Mouse (Mus musculus) heart, adult 2 months (tissue): ENCODE measurements around the gene Sp1. TPM values are rescaled to one million over a fixed set of nuclear protein-coding genes. Genes with fewer than 3 reads are reported as not detected.

ENCODE experiments used
- DNase-seq, 2 experiments: peaks; one replicate each; pipeline ENCODE4 v3.0.0; 2021
- H3K27ac ChIP-seq: fragments of 200-600 bp; 2 replicates; pipeline ENCODE4 v1.8.1; 2022
- H3K27me3 ChIP-seq: fragments of 200-500 bp; 2 replicates; pipeline ENCODE4 v1.6.1; 2012; ENCODE audit warnings: mild to moderate bottlenecking, low read length, inconsistent platforms, mixed read lengths; ENCODE audit not compliant: control insufficient read depth, insufficient read depth
- H3K36me3 ChIP-seq: fragments of 200-500 bp; 2 replicates; pipeline ENCODE4 v1.6.1; 2012; ENCODE audit warnings: low read length, inconsistent platforms; ENCODE audit not compliant: control insufficient read depth, insufficient read depth
- H3K4me1 ChIP-seq: fragments of 200-500 bp; 2 replicates; pipeline ENCODE4 v1.6.1; 2011; ENCODE audit warnings: low read length; ENCODE audit not compliant: control insufficient read depth, insufficient read depth
- H3K4me3 ChIP-seq: fragments of 200-600 bp; 2 replicates; pipeline ENCODE4 v1.8.1; 2022
- H3K79me2 ChIP-seq: fragments of 200-500 bp; replicated peaks from 2 replicates; pipeline ENCODE4 v1.6.1; 2012; ENCODE audit warnings: mild to moderate bottlenecking, inconsistent platforms, low read length, moderate library complexity, mixed read lengths; ENCODE audit not compliant: control insufficient read depth, insufficient read depth
- H3K9ac ChIP-seq: fragments of 200-500 bp; 2 replicates; pipeline ENCODE4 v1.6.1; 2012; ENCODE audit warnings: low read depth, mild to moderate bottlenecking, control low read depth, inconsistent platforms, low read length, mixed read lengths
- CTCF ChIP-seq: fragments of 200-600 bp; IDR thresholded peaks from 2 replicates; pipeline ENCODE4 v1.8.1; 2022; ENCODE audit warnings: antibody characterized with exemption, mild to moderate bottlenecking, moderate library complexity
- EP300 ChIP-seq: fragments of 200-500 bp; IDR thresholded peaks from 2 replicates; pipeline ENCODE4 v1.6.1; 2011; ENCODE audit warnings: low read depth, low read length, control low read depth; ENCODE audit not compliant: insufficient read depth
- POLR2A ChIP-seq: fragments of 200-500 bp; IDR thresholded peaks from 2 replicates; pipeline ENCODE4 v1.6.1; 2011; ENCODE audit warnings: mild to moderate bottlenecking, low read depth, low read length, control low read depth; ENCODE audit not compliant: insufficient read depth
- WGBS: fragments of 180-500 bp; shearing (Covaris S2); methylation state at CpG from one replicate; pipeline ENCODE4 v1.1.7; 2018; 5-methylcytosine and 5-hydroxymethylcytosine counted together
- intact Hi-C: fragments of 180-260 bp; cut with DNase I; formaldehyde crosslinking; loops from one replicate; pipeline ENCODE4 v1.15.1; 2025
- polyA plus RNA-seq: library from polyadenylated mRNA; depleted of rRNA; stranded (reverse); fragments of >200 nt; gene quantifications from 2 replicates; pipeline ENCODE4 v1.2.3, GENCODE M21; 2012
- total RNA-seq, 2 experiments: library from RNA; stranded (reverse); gene quantifications; 2 replicates each; pipeline ENCODE4 v1.2.3; 2021

Gene Sp1
- total and polyA plus RNA-seq, 3 experiments, result 9.6 to 41.5 (median 36.5) TPM

DNA sequence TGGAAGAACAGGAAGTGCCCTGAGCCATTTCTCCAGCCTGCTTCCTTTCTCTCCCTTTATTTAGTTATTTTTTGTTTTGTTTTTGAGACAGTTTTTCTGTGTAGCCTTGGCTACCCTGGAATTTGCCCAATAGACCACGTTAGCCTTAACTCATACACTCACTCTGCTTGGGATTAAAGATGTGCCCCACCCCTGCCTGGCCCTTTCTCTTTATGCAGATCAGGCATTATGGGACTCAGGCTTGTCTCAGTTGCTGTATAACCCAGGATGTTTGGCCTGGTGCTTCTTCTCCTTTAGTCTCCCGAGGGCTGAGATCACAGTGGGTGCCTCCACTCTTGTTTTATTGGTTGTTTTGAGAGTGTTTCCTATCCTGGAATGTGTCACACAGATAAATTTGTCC is 13.4 kb upstream of the Sp1 start:
- intact Hi-C loops, result no loop called here

DNA sequence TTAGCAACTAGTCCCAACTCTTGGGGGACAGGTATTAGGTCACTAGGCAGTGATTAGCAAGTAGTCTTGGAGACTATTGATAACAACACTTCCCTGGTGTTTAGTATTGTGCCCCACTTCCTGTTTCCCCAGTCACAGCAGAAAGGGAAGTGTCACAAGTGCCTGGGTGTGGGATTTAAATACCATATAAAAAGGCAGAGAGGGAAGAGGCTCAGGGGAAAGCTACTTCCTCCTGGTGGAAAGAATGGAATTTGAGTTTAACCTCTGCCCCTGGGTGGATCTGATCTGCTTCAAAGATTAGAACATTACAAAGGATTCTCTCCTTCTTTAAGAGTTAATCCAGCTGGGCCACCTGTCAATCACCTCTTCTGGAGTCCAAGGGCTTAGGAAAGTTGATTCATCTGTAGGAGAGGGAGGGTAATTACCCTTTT is 12.3 kb upstream of the Sp1 start:
- no peak overlapping the region for H3K4me3 ChIP-seq
- DNase-seq, result peak in 1 of 2 experiments; percentile 48
- TF ChIP-seq POLR2A (no peak), CTCF (no peak; the same call in 1 of the 2 replicates), EP300 (no peak)
- H3K27ac ChIP-seq, result peak overlapping the region; percentile 79
- no peak overlapping the region for H3K9ac ChIP-seq
- H3K27me3 ChIP-seq, result no peaks in the 10 kb centered on the region
- no peaks in the 10 kb centered on the region for H3K79me2 ChIP-seq
- peaks cover 12% of the 10 kb centered on the region for H3K4me1 ChIP-seq
- peaks cover 6% of the 10 kb centered on the region; the same call in 1 of the 2 replicates for H3K36me3 ChIP-seq
- intact Hi-C loops, result no loop called here

More for the DNA sequence above, 13.4 kb upstream of the Sp1 start:
- Histone ChIP-seq H3K36me3 (peaks cover 6% of the 10 kb centered on the region; the same call in 1 of the 2 replicates), H3K9ac (no peak overlapping the region), H3K4me3 (no peak overlapping the region), H3K27ac (peak overlapping the region; percentile 79), H3K4me1 (peaks cover 11% of the 10 kb centered on the region), H3K79me2 (no peaks in the 10 kb centered on the region), H3K27me3 (no peaks in the 10 kb centered on the region)
- 18% methylated on average over 2 of the region's 2 CpGs for WGBS
- DNase-seq, result no peak
- TF ChIP-seq POLR2A (no peak), EP300 (no peak), CTCF (no peak)

DNA sequence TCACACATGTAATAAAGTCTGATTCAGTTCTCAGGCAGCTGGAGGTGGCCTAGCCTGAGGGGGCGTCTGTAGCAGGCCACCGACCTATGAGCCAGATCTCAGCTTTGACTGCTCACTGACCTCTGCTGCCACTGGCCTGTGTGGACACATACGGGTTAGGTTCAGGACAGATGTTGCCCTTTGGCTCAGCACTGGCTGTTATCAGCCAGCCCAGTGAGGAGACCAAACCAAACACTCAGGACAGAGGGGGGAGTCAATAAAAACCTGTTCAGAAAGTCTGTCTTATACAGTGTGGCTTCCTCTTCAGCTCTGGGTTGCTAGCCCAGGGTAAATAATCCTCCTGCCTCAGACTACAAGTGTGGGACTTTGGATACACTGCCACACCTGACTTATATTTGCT is 10.9 kb upstream of the Sp1 start:
- H3K4me3 ChIP-seq, result no peak overlapping the region
- 24% methylated on average over 3 of the region's 3 CpGs for WGBS
- DNase-seq, result peak in 1 of 2 experiments; percentile 39

GRCm38 (mm10) chr15:102398629-102399028 is 7.3 kb upstream of the Sp1 start:
- WGBS, result 43% methylated on average over 5 of the region's 5 CpGs
- no peaks in the 10 kb centered on the region for H3K79me2 ChIP-seq
- intact Hi-C loops, result no loop called here
- peak overlapping the region; percentile 99 for H3K27ac ChIP-seq
- H3K9ac ChIP-seq, result no peak overlapping the region
- H3K4me1 ChIP-seq, result peaks cover 13% of the 10 kb centered on the region
- TF ChIP-seq EP300 (no peak), CTCF (no peak), POLR2A (no peak)
- DNase-seq, result no peak
- H3K4me3 ChIP-seq, result peak overlapping the region; percentile 57
- H3K36me3 ChIP-seq, result peaks cover 10% of the 10 kb centered on the region; the same call in 1 of the 2 replicates
- H3K27me3 ChIP-seq, result no peaks in the 10 kb centered on the region

More for the DNA sequence above, 10.9 kb upstream of the Sp1 start:
- H3K4me1 ChIP-seq, result peaks cover 13% of the 10 kb centered on the region
- peaks cover 6% of the 10 kb centered on the region; the same call in 1 of the 2 replicates for H3K36me3 ChIP-seq
- no peak for TF ChIP-seq CTCF
- no peak for TF ChIP-seq POLR2A
- TF ChIP-seq EP300, result no peak
- intact Hi-C loops, result no loop called here
- peak overlapping the region; percentile 11; the same call in 1 of the 2 replicates for H3K9ac ChIP-seq
- H3K27ac ChIP-seq, result peak overlapping the region; percentile 79
- H3K27me3 ChIP-seq, result no peaks in the 10 kb centered on the region
- no peaks in the 10 kb centered on the region for H3K79me2 ChIP-seq

GRCm38 (mm10) chr15:102399229-102400221 is 6.4 kb upstream of the Sp1 start:
- H3K27ac ChIP-seq, result peak overlapping the region; percentile 99
- TF ChIP-seq CTCF (no peak), EP300 (peak; percentile 84; the same call in 1 of the 2 replicates), POLR2A (peak; percentile 95)
- H3K9ac ChIP-seq, result peak overlapping the region; percentile 33
- peak overlapping the region; percentile 57 for H3K4me3 ChIP-seq
- peak; percentile 93 to 97 for DNase-seq
- H3K4me1 ChIP-seq, result peaks cover 11% of the 10 kb centered on the region
- intact Hi-C loops, result loop anchor here (10.0 kb wide), 1 partner anchor 295 kb away; the partner anchor contains the start of gene Tns2
- H3K27me3 ChIP-seq, result no peaks in the 10 kb centered on the region
- no peaks in the 10 kb centered on the region for H3K79me2 ChIP-seq
- 1% methylated on average over 34 of the region's 34 CpGs for WGBS
- peaks cover 7% of the 10 kb centered on the region; the same call in 1 of the 2 replicates for H3K36me3 ChIP-seq
